Mouse (Mus musculus) CH12.LX (cell line): Measurements from ENCODE around the gene Colgalt2. TPM values are rescaled to one million over a fixed set of nuclear protein-coding genes. Genes with fewer than 3 reads are reported as not detected.

Experiments
- DNase-seq: peaks from one replicate; pipeline ENCODE4 v3.0.0-alpha.2; 2013; ENCODE audit errors: extremely low read depth
- H3K27ac ChIP-seq: 2 replicates; pipeline ENCODE4 v1.5.1; 2012; ENCODE audit warnings: low read depth, mild to moderate bottlenecking, control low read depth, moderate library complexity; ENCODE audit not compliant: insufficient read depth
- H3K27me3 ChIP-seq: replicated peaks from 2 replicates; pipeline ENCODE3; 2012; ENCODE audit warnings: inconsistent platforms
- H3K36me3 ChIP-seq, 2 experiments: replicated peaks in 1 of 2; 2 replicates each; pipeline versions ENCODE3 to v1.6.1; 2012; ENCODE audit warnings: inconsistent platforms in 1 of 2, low read length in 1 of 2, mild to moderate bottlenecking in 1 of 2, mixed read lengths in 1 of 2, moderate library complexity in 1 of 2; ENCODE audit not compliant: control insufficient read depth in 1 of 2, insufficient read depth in 1 of 2
- H3K4me1 ChIP-seq, 2 experiments: 2 replicates each; pipeline ENCODE4 v1.6.1; 2012; ENCODE audit warnings: inconsistent platforms in 1 of 2, moderate library complexity in 1 of 2; ENCODE audit not compliant: insufficient read depth in 2 of 2, control insufficient read depth in 1 of 2
- H3K4me2 ChIP-seq: 2 replicates; pipeline ENCODE4 v1.6.1; 2012; ENCODE audit warnings: low read depth, mild to moderate bottlenecking, control low read depth; ENCODE audit not compliant: poor library complexity, insufficient read depth, severe bottlenecking
- H3K4me3 ChIP-seq, 3 experiments: fragments of 150-350 bp in 1 of 3; sonication (generic) in 1 of 3; replicated peaks in 1 of 3; 2 replicates each; pipeline versions ENCODE3 to v1.5.1; 2011 to 2012; ENCODE audit warnings: low read depth in 2 of 3, low read length in 2 of 3, mild to moderate bottlenecking in 2 of 3, moderate library complexity in 2 of 3, control low read depth in 1 of 3, improper control_type of control experiment in 1 of 3, inconsistent platforms in 1 of 3, mixed read lengths in 1 of 3; ENCODE audit not compliant: poor library complexity in 1 of 3
- H3K79me2 ChIP-seq: replicated peaks from 2 replicates; pipeline ENCODE4 v1.6.1; 2012; ENCODE audit warnings: mild to moderate bottlenecking, moderate library complexity; ENCODE audit not compliant: control insufficient read depth, poor library complexity, insufficient read depth, severe bottlenecking; ENCODE audit errors: extremely low read depth
- H3K9ac ChIP-seq: 2 replicates; pipeline ENCODE4 v1.6.1; 2012; ENCODE audit warnings: low read depth, mild to moderate bottlenecking, control low read depth, moderate library complexity; ENCODE audit not compliant: insufficient read depth
- H3K9me3 ChIP-seq: replicated peaks from 2 replicates; pipeline ENCODE3; 2012; ENCODE audit warnings: low read length, inconsistent platforms, mixed read lengths
- EP300 ChIP-seq: IDR thresholded peaks from 2 replicates; pipeline ENCODE4 v1.6.1; 2011; ENCODE audit warnings: low read length, improper control_type of control experiment
- ETS1 ChIP-seq: conservative IDR thresholded peaks from 2 replicates; pipeline ENCODE4 v1.6.1; 2012; ENCODE audit warnings: low read depth, mild to moderate bottlenecking, inconsistent platforms, low read length, improper control_type of control experiment, moderate library complexity
- GABPA ChIP-seq: IDR thresholded peaks from 2 replicates; pipeline ENCODE4 v1.6.1; 2012; ENCODE audit warnings: low read depth, low read length, improper control_type of control experiment, inconsistent platforms; ENCODE audit not compliant: insufficient replicate concordance
- HCFC1 ChIP-seq: IDR thresholded peaks from 2 replicates; pipeline ENCODE4 v1.6.1; 2012; ENCODE audit warnings: low read depth, mild to moderate bottlenecking, inconsistent platforms, low read length, improper control_type of control experiment
- JUN ChIP-seq: IDR thresholded peaks from 2 replicates; pipeline ENCODE4 v1.6.1; 2011; ENCODE audit warnings: low read depth, mild to moderate bottlenecking, low read length, improper control_type of control experiment, moderate library complexity; ENCODE audit not compliant: insufficient read depth
- JUND ChIP-seq: conservative IDR thresholded peaks from 2 replicates; pipeline ENCODE4 v1.6.1; 2011; ENCODE audit warnings: low read depth, low read length, improper control_type of control experiment
- MAFK ChIP-seq: IDR thresholded peaks from 2 replicates; pipeline ENCODE4 v1.6.1; 2011; ENCODE audit warnings: low read length, improper control_type of control experiment; ENCODE audit not compliant: insufficient replicate concordance
- MAX ChIP-seq: IDR thresholded peaks from 2 replicates; pipeline ENCODE4 v1.6.1; 2011; ENCODE audit warnings: low read length, improper control_type of control experiment
- MAZ ChIP-seq: IDR thresholded peaks from 2 replicates; pipeline ENCODE4 v1.6.1; 2012; ENCODE audit warnings: low read depth, mild to moderate bottlenecking, inconsistent platforms, low read length, improper control_type of control experiment, moderate library complexity
- MEF2A ChIP-seq: IDR thresholded peaks from 2 replicates; pipeline ENCODE4 v1.6.1; 2014; ENCODE audit warnings: low read depth, mild to moderate bottlenecking, inconsistent platforms, low read length, improper control_type of control experiment, borderline replicate concordance
- MYC ChIP-seq: IDR thresholded peaks from 2 replicates; pipeline ENCODE4 v1.6.1; 2011; ENCODE audit warnings: low read depth, mild to moderate bottlenecking, improper control_type of control experiment, low read length
- PAX5 ChIP-seq: IDR thresholded peaks from 2 replicates; pipeline ENCODE4 v1.6.1; 2012; ENCODE audit warnings: low read length, inconsistent platforms, mixed read lengths
- POLR2AphosphoS2 ChIP-seq: IDR thresholded peaks from 2 replicates; pipeline ENCODE4 v1.6.1; 2011; ENCODE audit warnings: low read depth, low read length, improper control_type of control experiment
- RAD21 ChIP-seq: IDR thresholded peaks from 2 replicates; pipeline ENCODE4 v1.6.1; 2011; ENCODE audit warnings: low read depth, mild to moderate bottlenecking, low read length, improper control_type of control experiment, moderate library complexity
- SMC3 ChIP-seq: IDR thresholded peaks from 2 replicates; pipeline ENCODE4 v1.6.1; 2011; ENCODE audit warnings: low read depth, low read length, improper control_type of control experiment
- UBTF ChIP-seq: IDR thresholded peaks from 2 replicates; pipeline ENCODE4 v1.6.1; 2012; ENCODE audit warnings: low read depth, mild to moderate bottlenecking, inconsistent platforms, low read length, improper control_type of control experiment, moderate library complexity
- ZKSCAN1 ChIP-seq: IDR thresholded peaks from 2 replicates; pipeline ENCODE4 v1.6.1; 2012; ENCODE audit warnings: low read depth, inconsistent platforms, low read length, improper control_type of control experiment, borderline replicate concordance
- dilution Hi-C: fragments of 300-500 bp; cut with MboI; formaldehyde crosslinking; loops from 2 replicates; pipeline ENCODE4 v1.14.3; 2020; ENCODE audit warnings: low sequenced_read_pairs; ENCODE audit not compliant: extremely low pct_unique_long_range_greater_than_20kb, extremely low pct_ligation_motif_present
- in situ Hi-C: fragments of 300-500 bp; cut with MboI; formaldehyde crosslinking; loops from 3 replicates; pipeline ENCODE4 v1.14.3; 2019; ENCODE audit warnings: low sequenced_read_pairs, low pct_ligation_motif_present, low pct_unique_long_range_greater_than_20kb, mixed read lengths
- polyA plus RNA-seq: library from polyadenylated mRNA; unstranded; fragments of >175 nt; gene quantifications from 2 replicates; pipeline ENCODE4 v1.2.1, GENCODE M21; 2012; ENCODE audit warnings: low read depth; ENCODE audit not compliant: insufficient read length
- total RNA-seq, 2 experiments: library from RNA; depleted of rRNA; stranded (reverse); fragments of 300-350 nt in 1 of 2; fragments of >200 nt in 1 of 2; gene quantifications; 2 replicates each; pipeline ENCODE4 v1.2.3; 2012 to 2014

Gene Colgalt2
- total and polyA plus RNA-seq, 3 experiments, result not detected

DNA sequence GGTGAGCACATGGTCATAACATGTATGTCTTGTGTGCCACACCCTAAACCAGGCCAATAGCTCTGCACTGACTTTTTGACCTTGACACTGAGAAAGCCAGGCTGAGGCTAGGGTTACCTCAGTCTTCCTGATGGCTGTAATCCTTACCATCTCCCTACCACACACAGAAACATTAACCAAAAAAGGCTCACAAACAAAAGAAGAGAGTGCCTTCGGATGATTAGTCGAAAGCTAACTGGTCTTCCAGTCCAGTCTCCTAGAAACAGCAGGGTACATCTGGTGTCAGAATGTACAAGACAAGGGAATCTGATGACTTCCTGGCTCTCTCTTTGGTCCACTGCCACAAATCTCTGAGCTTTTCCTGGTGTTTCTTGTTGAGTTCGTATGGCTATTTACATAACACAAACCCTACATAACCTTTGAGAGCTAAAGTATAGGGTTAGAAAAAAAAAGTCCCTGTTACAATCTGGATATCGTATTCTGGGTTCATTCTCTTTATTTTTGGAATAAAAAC is 117.5 kb downstream of the Colgalt2 start:
- Histone ChIP-seq H3K4me3 (no peak overlapping the region), H3K27ac (no peak overlapping the region), H3K4me2 (no peak overlapping the region), H3K9me3 (no peaks in the 10 kb centered on the region), H3K27me3 (no peaks in the 10 kb centered on the region), H3K9ac (no peak overlapping the region), H3K79me2 (no peaks in the 10 kb centered on the region), H3K36me3 (peaks cover 0 to 7% of the 10 kb centered on the region in 2 experiments), H3K4me1 (no peaks in the 10 kb centered on the region; a peak in 1 of 4 replicates)
- TF ChIP-seq PAX5 (no peak), MAX (no peak), JUN (no peak), MAFK (no peak), JUND (no peak), ZKSCAN1 (no peak), POLR2AphosphoS2 (no peak), MAZ (no peak), UBTF (no peak), MYC (no peak), GABPA (no peak), HCFC1 (no peak), EP300 (no peak)
- in situ Hi-C loops, result no loop called here
- dilution Hi-C loops, result no loop called here
- no peak for DNase-seq

GRCm38 (mm10) chr1:152518971-152519370 is 119.3 kb downstream of the Colgalt2 start:
- H3K27ac ChIP-seq, result no peak overlapping the region
- H3K4me2 ChIP-seq, result no peak overlapping the region
- dilution Hi-C loops, result no loop called here
- H3K4me3 ChIP-seq, result no peak overlapping the region
- no peak overlapping the region for H3K9ac ChIP-seq
- in situ Hi-C loops, result no loop called here
- peaks cover 0 to 7% of the 10 kb centered on the region in 2 experiments for H3K36me3 ChIP-seq
- TF ChIP-seq RAD21 (no peak), ETS1 (no peak), SMC3 (no peak), JUN (no peak), MEF2A (no peak)
- no peaks in the 10 kb centered on the region for H3K9me3 ChIP-seq
- no peak for DNase-seq
- no peaks in the 10 kb centered on the region; a peak in 1 of 4 replicates for H3K4me1 ChIP-seq
- no peaks in the 10 kb centered on the region for H3K27me3 ChIP-seq
- no peaks in the 10 kb centered on the region for H3K79me2 ChIP-seq
